Mouse (Mus musculus) cerebellum, postnatal 36 days (tissue): ENCODE measurements at regions not wholly inside any gene's neighbourhood (a gene's known extent, or its start where the extent isn't known, plus 50 kb on each side); places are given as distances from the start of the nearest gene placed in this dataset.

Experiments
- DNase-seq, 2 experiments: peaks; one replicate each; pipeline ENCODE4 v3.0.0; 2021 to 2022; ENCODE audit warnings: mixed read lengths in 2 of 2

DNA sequence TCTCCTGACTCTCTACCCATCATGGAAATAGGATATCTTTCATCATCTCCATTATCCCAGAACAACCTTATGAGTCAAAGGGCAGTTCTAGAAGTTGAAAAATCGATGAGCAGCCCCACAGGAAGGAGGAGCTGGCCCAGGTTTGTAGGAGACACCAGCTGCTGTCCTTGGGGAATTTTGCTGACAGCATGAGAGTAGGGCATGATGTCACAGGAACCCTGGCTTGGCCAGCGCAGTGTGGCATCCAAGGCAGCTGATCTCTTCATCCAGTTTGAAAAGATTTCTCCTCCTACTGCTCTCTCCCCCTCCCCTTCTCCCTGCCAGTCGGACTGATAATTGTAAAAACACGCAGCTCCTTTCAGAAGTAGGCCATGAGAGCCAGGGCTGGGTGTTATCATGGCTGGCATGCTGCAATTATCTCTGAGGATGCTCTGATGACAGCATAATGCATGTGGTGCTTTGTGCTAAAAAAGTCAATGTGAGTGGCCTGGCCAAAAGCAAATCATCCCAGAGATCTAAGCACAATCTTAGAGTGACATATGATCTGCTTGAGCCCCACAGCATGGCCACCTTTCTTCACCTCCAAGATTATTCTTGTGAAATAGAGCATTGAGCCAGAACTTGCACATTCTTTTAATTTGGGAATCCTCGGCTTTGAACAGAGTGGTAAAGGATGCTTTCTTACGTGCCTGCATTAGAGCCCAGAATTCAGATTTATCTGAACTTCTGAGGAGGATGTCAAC lies 54.2 kb downstream of the Gjd2 start:
- DNase-seq, result no peak

DNA sequence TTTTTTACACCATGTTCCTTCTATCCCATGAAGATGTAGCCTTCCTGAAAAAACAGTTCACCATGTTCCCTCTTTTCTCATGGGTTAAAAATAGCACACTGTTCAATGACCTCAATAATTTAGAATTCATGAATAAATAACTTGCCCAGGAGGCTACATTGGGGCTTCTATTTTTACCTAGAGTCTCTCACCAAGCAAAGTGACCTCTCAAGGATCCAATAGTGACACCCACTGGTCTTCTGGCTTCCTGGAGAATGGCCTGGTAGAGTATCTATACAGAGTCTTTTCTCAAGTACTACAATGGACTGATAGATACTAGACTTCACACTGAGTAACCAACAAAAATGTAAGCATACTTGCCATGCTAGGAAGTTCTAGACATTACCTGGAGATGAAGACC lies 60.9 kb downstream of the Gjd2 start:
- DNase-seq, result no peak

DNA sequence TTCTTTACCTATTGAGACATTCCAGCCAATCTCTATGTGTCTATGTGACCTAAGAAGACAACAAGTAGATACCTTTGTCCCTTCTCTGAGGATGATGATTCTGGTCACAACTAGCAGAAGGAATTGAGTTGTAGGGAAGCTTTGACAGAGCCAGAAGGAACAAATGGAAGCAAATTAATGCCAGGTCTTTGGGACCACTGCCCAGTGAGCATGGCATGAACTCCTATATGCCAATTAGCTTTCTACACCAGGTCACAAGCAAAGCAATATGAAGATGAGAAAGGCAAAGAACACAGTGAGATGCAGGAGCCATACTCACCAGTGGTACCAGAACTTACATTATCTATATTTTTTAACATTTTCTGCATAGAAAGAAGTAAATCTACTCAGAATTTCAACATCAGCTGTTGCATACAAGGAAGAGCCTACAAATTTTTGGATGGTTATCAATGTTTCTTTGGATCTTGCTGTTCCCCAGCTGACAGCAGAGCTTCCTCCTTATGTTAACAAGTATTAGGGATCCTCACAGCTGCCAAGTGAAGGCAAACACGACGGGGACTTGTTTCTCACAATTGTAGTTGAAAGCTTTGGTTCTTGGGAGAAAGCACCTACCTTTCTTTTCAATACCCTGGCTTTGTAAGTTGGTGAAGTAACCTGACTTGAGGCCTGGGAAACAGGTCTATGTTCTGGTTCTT lies 64.0 kb downstream of the Gjd2 start:
- peak in 1 of 2 experiments; percentile 27 for DNase-seq

DNA sequence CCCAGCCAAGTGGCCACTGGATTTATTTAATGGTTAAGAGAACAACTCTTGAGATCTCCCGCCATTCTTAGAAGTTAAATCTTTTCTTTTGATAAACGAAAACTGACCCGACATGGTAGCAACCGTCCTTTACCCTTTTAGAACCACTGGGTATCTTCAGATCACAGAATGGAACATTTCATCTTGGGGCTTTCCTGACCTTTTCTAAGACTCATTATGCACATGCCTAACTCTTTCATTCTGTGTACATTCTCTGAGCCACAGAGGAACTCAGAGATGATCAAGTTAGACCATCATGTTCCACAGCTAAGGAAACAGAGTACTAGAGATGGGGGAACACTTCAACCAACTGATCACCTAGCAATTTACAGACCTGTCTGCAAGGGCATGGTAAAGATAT lies 81.7 kb downstream of the Gjd2 start:
- no peak for DNase-seq

DNA sequence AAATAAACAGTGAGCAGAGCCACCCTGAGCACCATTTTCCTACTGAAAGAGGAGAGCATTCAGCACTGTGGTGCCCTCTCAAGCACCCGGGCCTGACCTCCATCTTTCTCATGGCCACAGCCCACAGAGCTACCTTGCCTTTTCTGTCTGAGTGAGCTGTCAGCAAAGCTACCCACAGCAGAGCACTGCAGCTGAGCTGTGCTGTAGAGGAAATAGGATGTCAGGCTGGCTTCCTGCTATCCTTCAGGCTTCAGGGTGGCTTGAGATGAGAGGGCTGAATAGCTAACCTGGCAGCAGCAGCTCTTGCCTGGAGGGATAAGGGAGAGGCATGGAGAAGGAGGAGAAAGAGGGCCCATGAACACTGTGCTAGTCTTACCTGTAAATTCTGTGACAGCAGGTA lies 82.5 kb downstream of the Gjd2 start:
- no peak for DNase-seq

DNA sequence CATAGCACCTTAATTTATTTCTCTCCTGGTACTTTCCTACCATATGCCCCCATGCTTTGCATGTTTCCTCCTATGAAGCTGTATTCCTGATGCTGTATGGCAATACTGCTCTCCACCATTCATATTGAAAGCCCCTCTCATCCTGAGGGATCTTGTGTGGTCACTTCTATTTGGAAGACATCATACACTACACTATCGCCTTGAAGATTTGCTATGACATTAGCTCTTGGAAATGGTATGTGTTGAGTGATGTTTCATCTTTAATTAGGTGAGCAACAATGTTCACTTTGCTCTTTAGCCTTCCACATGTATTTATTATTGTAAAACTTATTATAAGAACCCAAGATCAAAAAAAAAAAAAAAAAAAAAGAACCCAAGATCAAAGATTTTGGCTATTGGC lies 81.2 kb upstream of the Arhgap11a start:
- no peak for DNase-seq

DNA sequence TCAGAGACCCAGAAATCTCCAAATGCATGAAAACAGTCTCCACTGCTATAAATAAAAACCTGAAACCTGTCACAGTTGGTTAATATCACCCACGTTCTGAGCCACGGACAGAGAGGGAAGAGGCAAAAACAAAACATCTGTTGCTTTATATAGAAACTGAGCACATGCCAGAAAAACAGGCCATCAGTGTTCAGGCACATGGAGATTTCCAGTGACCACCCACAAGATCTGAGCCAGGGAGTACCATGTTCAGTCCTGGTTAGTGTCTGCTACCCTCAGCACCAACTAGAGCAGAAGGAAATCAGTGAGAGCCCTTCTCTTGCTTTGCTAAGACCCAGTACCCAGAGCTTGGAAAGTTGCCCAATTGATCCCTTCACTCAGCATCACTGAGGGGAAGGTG lies 75.7 kb upstream of the Arhgap11a start:
- no peak for DNase-seq

DNA sequence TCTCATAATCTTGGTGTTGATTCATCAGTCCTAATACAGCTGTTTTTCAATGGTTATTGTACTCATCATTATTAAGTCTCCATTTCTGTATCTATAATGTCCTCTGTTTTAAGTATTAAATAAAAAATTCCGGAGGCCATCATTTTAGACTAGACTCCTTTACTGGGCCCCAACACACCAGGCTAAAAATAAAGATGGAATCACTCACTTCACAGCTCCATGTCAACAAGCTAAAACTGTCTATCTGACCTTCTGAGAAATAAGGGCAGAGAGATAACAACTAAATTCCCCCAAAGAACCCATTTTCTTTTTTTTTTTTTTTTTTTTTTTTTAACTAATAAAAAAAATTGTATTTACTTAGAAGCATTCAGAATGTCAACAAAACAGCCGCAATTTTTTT lies 70.5 kb upstream of the Arhgap11a start:
- DNase-seq, result no peak

DNA sequence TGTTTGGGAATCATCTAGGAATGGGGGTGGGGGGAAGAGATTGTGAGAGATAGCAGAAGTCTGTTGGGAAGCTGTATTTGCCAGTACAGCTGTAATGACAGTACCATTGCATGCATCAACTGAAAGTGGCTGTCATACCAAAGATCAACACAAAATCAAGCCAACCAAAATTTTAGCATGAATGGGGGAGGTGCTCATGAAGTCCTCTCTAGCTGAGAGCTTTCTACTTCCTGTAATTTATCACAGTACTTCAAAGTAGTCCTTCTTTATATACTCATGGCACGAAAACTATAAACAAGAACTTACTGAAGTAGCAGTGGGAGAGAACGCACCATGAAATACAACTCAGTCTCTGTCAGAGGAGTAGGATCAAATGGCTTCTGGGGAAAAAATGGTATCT lies 65.8 kb upstream of the Arhgap11a start:
- no peak for DNase-seq

DNA sequence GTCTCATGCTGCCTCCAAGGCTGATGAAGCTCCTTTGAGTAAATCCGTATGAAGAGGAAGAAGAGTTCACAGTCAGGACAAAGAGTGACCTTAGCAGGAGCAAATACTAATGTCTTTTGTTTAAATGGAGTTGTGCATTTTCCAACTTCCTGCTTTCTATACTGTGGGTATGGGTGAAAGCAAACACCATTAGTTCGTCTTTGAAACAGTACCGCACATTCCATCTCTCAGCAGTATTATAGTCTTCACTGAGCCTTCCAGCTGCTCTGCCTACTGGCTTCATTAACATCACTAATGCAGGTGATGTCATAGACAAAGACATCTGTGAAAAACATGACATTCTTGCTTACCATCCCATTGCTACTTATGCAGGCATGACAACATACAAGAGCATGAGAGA lies 62.7 kb upstream of the Arhgap11a start:
- no peak for DNase-seq

DNA sequence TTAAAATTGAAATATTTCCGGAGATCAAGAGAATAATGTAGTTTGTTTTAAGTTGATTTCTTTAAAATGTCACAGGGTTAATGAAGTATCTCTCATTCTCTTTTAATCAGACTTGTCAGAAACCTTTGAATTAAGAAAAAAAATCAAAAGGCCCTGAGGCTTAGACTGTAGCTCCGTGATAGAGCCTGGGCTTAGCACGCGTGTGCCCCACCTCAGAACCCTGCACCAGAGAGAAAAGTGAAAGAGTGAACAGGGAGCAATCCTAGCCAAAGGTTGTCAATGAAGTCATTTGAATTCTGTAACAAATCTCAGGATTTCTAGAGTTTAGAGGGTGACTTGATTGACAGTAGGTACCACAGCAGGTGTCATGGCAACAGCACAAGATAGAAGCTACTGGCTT lies 61.0 kb upstream of the Arhgap11a start:
- no peak for DNase-seq

DNA sequence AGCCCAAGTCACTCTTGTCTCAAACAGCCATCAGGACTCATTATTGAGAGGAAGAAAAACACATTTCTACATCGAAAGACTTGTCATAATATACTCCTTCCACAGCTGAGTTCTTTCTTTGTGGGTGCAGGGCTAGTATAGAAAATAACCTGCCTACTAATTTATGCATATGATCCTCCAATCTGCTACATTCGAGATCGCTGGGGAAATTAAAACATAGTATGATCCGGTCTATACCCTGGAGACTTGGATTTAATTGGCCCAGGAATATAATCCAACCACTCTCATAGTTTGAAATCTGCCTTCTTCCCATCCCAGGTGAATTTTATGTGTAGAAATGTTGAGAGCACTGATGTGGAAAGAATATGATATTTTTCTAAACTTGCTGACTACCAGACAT lies 60.2 kb upstream of the Arhgap11a start:
- DNase-seq, result no peak

DNA sequence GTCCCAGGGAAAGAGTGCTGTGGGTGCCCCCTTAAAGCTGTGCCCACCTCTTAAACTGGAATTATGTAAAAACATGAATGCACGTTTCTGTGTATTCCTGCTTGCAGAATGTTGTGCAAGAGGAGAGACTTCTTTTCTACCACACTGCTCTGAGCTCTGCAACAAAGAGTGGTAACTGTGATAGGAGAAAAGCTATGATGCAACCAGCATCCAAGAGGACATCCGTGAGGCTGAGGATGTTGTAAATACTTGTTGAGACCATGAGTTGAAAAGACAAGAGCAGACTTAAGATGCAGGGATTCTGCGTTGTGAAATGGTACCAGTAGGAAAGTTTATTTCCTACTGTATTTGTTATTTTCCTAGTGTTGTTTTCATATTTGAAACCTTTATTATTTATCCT lies 56.0 kb upstream of the Arhgap11a start:
- no peak for DNase-seq

DNA sequence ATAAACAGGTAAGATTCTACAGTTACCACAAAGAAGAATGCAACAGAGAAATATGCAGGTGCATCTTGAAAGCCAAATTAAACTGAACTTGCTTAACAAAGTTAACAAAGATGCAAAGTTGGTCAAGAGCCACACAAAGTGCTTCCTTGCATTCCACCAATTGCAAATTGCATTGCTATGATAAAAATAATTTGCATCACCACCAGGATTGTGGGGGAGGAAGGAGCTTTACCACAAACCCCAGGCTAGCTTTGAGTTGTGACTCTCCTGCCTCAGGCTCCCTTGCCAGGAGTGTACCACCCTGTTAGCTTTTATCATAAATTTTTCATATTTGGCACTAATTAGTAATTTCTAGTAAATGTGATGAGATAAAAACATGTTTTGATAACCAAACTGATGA lies 55.4 kb upstream of the Arhgap11a start:
- DNase-seq, result no peak

DNA sequence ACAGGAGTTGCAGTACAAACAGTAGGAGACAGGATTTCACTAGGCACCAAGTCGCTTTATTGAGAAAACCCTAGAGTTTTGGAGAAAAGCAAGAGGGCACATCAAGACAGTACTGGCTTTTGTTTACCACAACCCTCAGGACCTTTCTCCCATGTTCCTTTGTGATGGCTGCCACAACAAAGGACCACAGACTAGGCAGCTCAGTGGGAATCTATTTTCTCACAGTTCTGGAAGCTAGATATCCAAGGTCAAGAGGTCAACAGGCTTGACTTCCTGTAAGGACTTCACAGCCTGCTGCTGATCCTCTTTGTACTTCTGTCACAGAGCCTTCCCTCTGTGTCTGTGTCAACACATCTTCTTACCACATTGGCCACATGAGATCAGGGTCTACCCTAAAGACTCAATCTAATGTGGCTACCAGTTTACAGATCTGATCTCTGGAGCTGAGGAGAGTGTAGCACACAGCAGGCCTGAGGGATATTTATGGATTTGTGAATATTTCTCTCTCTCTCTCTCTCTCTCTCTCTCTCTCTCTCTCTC lies 54.6 kb upstream of the Arhgap11a start:
- DNase-seq, result no peak

DNA sequence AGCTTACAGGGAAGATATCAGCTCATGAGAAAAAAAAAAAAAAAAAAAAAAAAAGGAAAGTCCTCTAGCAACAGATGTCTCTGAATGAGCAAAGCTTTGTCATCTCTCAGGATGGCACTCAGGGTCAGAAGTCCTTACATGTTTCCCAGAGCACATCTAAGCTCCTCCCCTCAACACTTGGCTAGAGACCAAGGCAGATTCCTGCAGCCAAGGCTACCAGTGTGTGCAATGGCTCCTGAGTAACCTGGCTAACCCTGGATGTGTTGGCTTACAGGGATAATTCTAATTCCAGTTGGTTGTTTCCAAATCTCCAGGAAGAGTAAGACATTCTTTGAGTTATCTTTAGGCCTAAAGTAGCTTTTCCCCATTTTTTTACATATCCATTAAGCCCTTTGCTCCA lies 53.9 kb upstream of the Arhgap11a start:
- DNase-seq, result no peak

DNA sequence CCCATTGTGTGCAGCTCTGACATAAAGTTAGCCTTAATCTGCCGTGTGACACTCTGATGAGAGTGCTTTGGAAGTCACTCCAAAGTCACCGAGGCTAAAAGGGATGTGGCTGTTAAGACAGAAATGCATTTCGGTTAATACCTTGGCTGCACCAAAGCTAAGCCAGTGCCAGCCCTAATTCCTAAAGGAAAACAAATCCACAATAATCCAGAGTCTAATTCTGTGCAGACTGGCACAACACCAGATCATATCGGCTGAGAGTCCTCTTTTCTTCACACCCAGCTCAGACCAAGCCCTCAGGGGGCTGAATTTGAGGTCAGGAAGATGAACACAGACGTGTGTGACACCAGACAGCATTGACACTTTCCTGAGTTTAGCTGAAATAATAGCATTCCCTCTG lies 52.0 kb upstream of the Arhgap11a start:
- DNase-seq, result no peak

DNA sequence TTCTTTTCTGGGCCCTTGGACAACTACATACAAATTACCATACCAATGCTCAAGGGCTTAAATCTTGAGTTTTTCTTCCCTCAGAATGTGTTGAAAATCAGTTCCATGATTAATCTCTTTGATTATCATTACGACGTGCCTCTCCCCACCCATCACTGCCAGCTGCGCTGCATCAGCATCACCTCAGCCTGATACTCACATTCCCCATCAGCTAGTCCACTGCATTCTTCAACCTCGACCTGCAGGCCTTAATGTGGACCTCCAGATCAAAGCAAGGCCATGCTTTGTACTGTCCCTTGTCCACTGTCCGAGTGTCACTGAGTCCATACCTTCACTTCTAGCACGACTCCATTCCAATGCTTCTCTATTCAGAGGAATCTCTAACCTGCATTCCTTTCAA lies 50.3 kb upstream of the Arhgap11a start:
- DNase-seq, result no peak
